Mouse (Mus musculus): ENCODE results near the gene Trak1.

- no peak for TF ChIP-seq SMC3 (IDR thresholded peaks at IDR 0.05; ENCODE audit: low read depth, low read length)
- no peak for TF ChIP-seq BHLHE40 (IDR thresholded peaks at IDR 0.05; ENCODE audit: low read depth, low read length)
- TF ChIP-seq ELF1 (IDR thresholded peaks at IDR 0.05; ENCODE audit: low read depth, low read length) = no peak; the same call in 1 of the 2 replicates
- no peak for TF ChIP-seq CHD1 (IDR thresholded peaks at IDR 0.05; ENCODE audit: low read depth, low read length)
- TF ChIP-seq CTCF (conservative IDR thresholded peaks at IDR 0.05 in 1 of 2, IDR thresholded peaks at IDR 0.05 in 1 of 2; ENCODE audit: low read depth in 2 of 2, low read length in 2 of 2) = no peak
- no peak for TF ChIP-seq USF2 (conservative IDR thresholded peaks at IDR 0.05; ENCODE audit: low read depth, low read length)
- TF ChIP-seq POLR2A (IDR thresholded peaks at IDR 0.05; ENCODE audit: low read depth, low read length) = peak; percentile 92
- no peak for TF ChIP-seq NRF1 (IDR thresholded peaks at IDR 0.05; ENCODE audit: low read depth, low read length)
Observed at GRCm38 (mm10) chr9:121285341-121286324, 11.7 kb upstream of the Trak1 start.
